Mouse (Mus musculus): Measurements from ENCODE around the gene N4bp2. TPM values are rescaled to one million over a fixed set of nuclear protein-coding genes. Genes with fewer than 3 reads are reported as not detected.
"Not testable (repeated sequence)": the region's sequence is repeated elsewhere in the genome, so short reads cannot be mapped to it uniquely, and the experiment has no call there.

The N4bp2 gene
- polyA plus RNA-seq, 1 experiment from 2014 or later = 10.5 TPM

- Histone ChIP-seq H3K4me1 (ENCODE audit: control insufficient read depth, insufficient read depth, low read length) (peaks cover 9% of the 10 kb centered on the region), H3K9me3 (replicated peaks; ENCODE audit: control insufficient read depth, low read length) (no peaks in the 10 kb centered on the region), H3K27ac (ENCODE audit: low read length) (no peak overlapping the region), H3K36me3 (ENCODE audit: control insufficient read depth, insufficient read depth) (no peaks in the 10 kb centered on the region), H3K4me2 (ENCODE audit: low read depth, low read length) (no peak overlapping the region), H3K27me3 (ENCODE audit: control insufficient read depth, insufficient read depth, low read length) (no peaks in the 10 kb centered on the region), H3K4me3 (ENCODE audit: low read length) (no peak overlapping the region), H3K9ac (ENCODE audit: low read length) (no peak overlapping the region)
- no peak for ATAC-seq (replicated peaks; ENCODE audit: extremely low read depth, insufficient read depth, low FRiP score)
These were observed 1.4 kb upstream of the N4bp2 start for GRCm38 (mm10) chr5:65761921-65762320.

GRCm38 (mm10) chr5:65762686-65763085 lies 635 bp upstream of the N4bp2 start:
- H3K4me3 ChIP-seq (ENCODE audit: low read length) = peak overlapping the region; percentile 95
- ATAC-seq (replicated peaks; ENCODE audit: extremely low read depth, insufficient read depth, low FRiP score) = no peak
- H3K27ac ChIP-seq (ENCODE audit: low read length) = peak overlapping the region; percentile 100
- no peaks in the 10 kb centered on the region for H3K27me3 ChIP-seq (ENCODE audit: control insufficient read depth, insufficient read depth, low read length)
- H3K9me3 ChIP-seq (replicated peaks; ENCODE audit: control insufficient read depth, low read length) = no peaks in the 10 kb centered on the region
- H3K4me1 ChIP-seq (ENCODE audit: control insufficient read depth, insufficient read depth, low read length) = peaks cover 9% of the 10 kb centered on the region
- no peaks in the 10 kb centered on the region for H3K36me3 ChIP-seq (ENCODE audit: control insufficient read depth, insufficient read depth)
- under 1% methylated on average over 3 of the region's 3 CpGs for WGBS
- H3K9ac ChIP-seq (ENCODE audit: low read length) = peak overlapping the region; percentile 100
- H3K4me2 ChIP-seq (ENCODE audit: low read depth, low read length) = peak overlapping the region; percentile 83

- Histone ChIP-seq H3K36me3 (ENCODE audit: control insufficient read depth, insufficient read depth) (no peaks in the 10 kb centered on the region), H3K4me3 (ENCODE audit: low read length) (peak overlapping the region; percentile 95), H3K4me2 (ENCODE audit: low read depth, low read length) (peak overlapping the region; percentile 83), H3K27me3 (ENCODE audit: control insufficient read depth, insufficient read depth, low read length) (no peaks in the 10 kb centered on the region), H3K9me3 (replicated peaks; ENCODE audit: control insufficient read depth, low read length) (no peaks in the 10 kb centered on the region), H3K4me1 (ENCODE audit: control insufficient read depth, insufficient read depth, low read length) (peaks cover 9% of the 10 kb centered on the region), H3K9ac (ENCODE audit: low read length) (peak overlapping the region; percentile 100), H3K27ac (ENCODE audit: low read length) (peak overlapping the region; percentile 100)
- under 1% methylated on average over 86 of the region's 121 CpGs for WGBS
- ATAC-seq (replicated peaks; ENCODE audit: extremely low read depth, insufficient read depth, low FRiP score) = peak; percentile 83
These were observed 830 bp downstream of the N4bp2 start for GRCm38 (mm10) chr5:65763916-65764785.

GRCm38 (mm10) chr5:65764786-65765634 lies 1.7 kb downstream of the N4bp2 start:
- Histone ChIP-seq H3K27me3 (ENCODE audit: control insufficient read depth, insufficient read depth, low read length) (no peaks in the 10 kb centered on the region), H3K9me3 (replicated peaks; ENCODE audit: control insufficient read depth, low read length) (no peaks in the 10 kb centered on the region), H3K4me1 (ENCODE audit: control insufficient read depth, insufficient read depth, low read length) (peaks cover 9% of the 10 kb centered on the region), H3K36me3 (ENCODE audit: control insufficient read depth, insufficient read depth) (no peaks in the 10 kb centered on the region), H3K9ac (ENCODE audit: low read length) (peak overlapping the region; percentile 100), H3K4me3 (ENCODE audit: low read length) (peak overlapping the region; percentile 95), H3K27ac (ENCODE audit: low read length) (peak overlapping the region; percentile 100), H3K4me2 (ENCODE audit: low read depth, low read length) (peak overlapping the region; percentile 83)
- whole genome bisulfite sequencing = 4% methylated on average over 36 of the region's 36 CpGs
- ATAC-seq (replicated peaks; ENCODE audit: extremely low read depth, insufficient read depth, low FRiP score) = peak; percentile 83

- Histone ChIP-seq H3K4me3 (ENCODE audit: low read length) (peak overlapping the region; percentile 95), H3K27me3 (ENCODE audit: control insufficient read depth, insufficient read depth, low read length) (no peaks in the 10 kb centered on the region), H3K27ac (ENCODE audit: low read length) (peak overlapping the region; percentile 100), H3K9me3 (replicated peaks; ENCODE audit: control insufficient read depth, low read length) (no peaks in the 10 kb centered on the region), H3K4me1 (ENCODE audit: control insufficient read depth, insufficient read depth, low read length) (peaks cover 9% of the 10 kb centered on the region), H3K4me2 (ENCODE audit: low read depth, low read length) (peak overlapping the region; percentile 83), H3K36me3 (ENCODE audit: control insufficient read depth, insufficient read depth) (no peaks in the 10 kb centered on the region), H3K9ac (ENCODE audit: low read length) (peak overlapping the region; percentile 100)
- ATAC-seq (replicated peaks; ENCODE audit: extremely low read depth, insufficient read depth, low FRiP score) = no peak
- 46% methylated on average over 5 of the region's 5 CpGs for WGBS
These were observed 2.3 kb downstream of the N4bp2 start for GRCm38 (mm10) chr5:65765635-65765911.

- peaks cover 5% of the 10 kb centered on the region; the same call in 1 of the 2 replicates for H3K4me1 ChIP-seq (ENCODE audit: control insufficient read depth, insufficient read depth, low read length)
- no peak overlapping the region for H3K4me2 ChIP-seq (ENCODE audit: low read depth, low read length)
- whole genome bisulfite sequencing = 44% methylated on average over 5 of the region's 5 CpGs
- H3K27ac ChIP-seq (ENCODE audit: low read length) = peak overlapping the region; percentile 5; the same call in 1 of the 2 replicates
- H3K4me3 ChIP-seq (ENCODE audit: low read length) = no peak overlapping the region
- no peak overlapping the region for H3K9ac ChIP-seq (ENCODE audit: low read length)
- no peaks in the 10 kb centered on the region for H3K36me3 ChIP-seq (ENCODE audit: control insufficient read depth, insufficient read depth)
- H3K27me3 ChIP-seq (ENCODE audit: control insufficient read depth, insufficient read depth, low read length) = no peaks in the 10 kb centered on the region
- no peaks in the 10 kb centered on the region for H3K9me3 ChIP-seq (replicated peaks; ENCODE audit: control insufficient read depth, low read length)
- ATAC-seq (replicated peaks; ENCODE audit: extremely low read depth, insufficient read depth, low FRiP score) = no peak
These were observed 4.7 kb downstream of the N4bp2 start for GRCm38 (mm10) chr5:65768007-65768406.

GRCm38 (mm10) chr5:65770065-65770464 lies 6.7 kb downstream of the N4bp2 start:
- Histone ChIP-seq H3K4me2 (ENCODE audit: low read depth, low read length) (no peak overlapping the region), H3K36me3 (ENCODE audit: control insufficient read depth, insufficient read depth) (peaks cover 3% of the 10 kb centered on the region; the same call in 1 of the 2 replicates), H3K4me1 (ENCODE audit: control insufficient read depth, insufficient read depth, low read length) (peaks cover 5% of the 10 kb centered on the region; the same call in 1 of the 2 replicates), H3K27ac (ENCODE audit: low read length) (no peak overlapping the region), H3K4me3 (ENCODE audit: low read length) (no peak overlapping the region), H3K9me3 (replicated peaks; ENCODE audit: control insufficient read depth, low read length) (no peaks in the 10 kb centered on the region), H3K27me3 (ENCODE audit: control insufficient read depth, insufficient read depth, low read length) (no peaks in the 10 kb centered on the region), H3K9ac (ENCODE audit: low read length) (no peak overlapping the region)
- no peak for ATAC-seq (replicated peaks; ENCODE audit: extremely low read depth, insufficient read depth, low FRiP score)
- 91% methylated on average over 7 of the region's 7 CpGs for WGBS

GRCm38 (mm10) chr5:65770493-65770892 lies 7.2 kb downstream of the N4bp2 start:
- H3K4me3 ChIP-seq (ENCODE audit: low read length) = no peak overlapping the region
- 85% methylated on average over 4 of the region's 4 CpGs for WGBS
- peaks cover 2% of the 10 kb centered on the region; the same call in 1 of the 2 replicates for H3K4me1 ChIP-seq (ENCODE audit: control insufficient read depth, insufficient read depth, low read length)
- ATAC-seq (replicated peaks; ENCODE audit: extremely low read depth, insufficient read depth, low FRiP score) = no peak
- no peaks in the 10 kb centered on the region for H3K27me3 ChIP-seq (ENCODE audit: control insufficient read depth, insufficient read depth, low read length)
- H3K27ac ChIP-seq (ENCODE audit: low read length) = no peak overlapping the region
- H3K36me3 ChIP-seq (ENCODE audit: control insufficient read depth, insufficient read depth) = peaks cover 6% of the 10 kb centered on the region; the same call in 1 of the 2 replicates
- no peaks in the 10 kb centered on the region for H3K9me3 ChIP-seq (replicated peaks; ENCODE audit: control insufficient read depth, low read length)
- no peak overlapping the region for H3K4me2 ChIP-seq (ENCODE audit: low read depth, low read length)
- no peak overlapping the region for H3K9ac ChIP-seq (ENCODE audit: low read length)

GRCm38 (mm10) chr5:65773957-65774356 lies 10.6 kb downstream of the N4bp2 start:
- 94% methylated on average over 3 of the region's 3 CpGs for whole genome bisulfite sequencing

More at GRCm38 (mm10) chr5:65773957-65774356, 10.6 kb downstream of the N4bp2 start:
- not testable (repeated sequence) for H3K4me2 ChIP-seq (ENCODE audit: low read depth, low read length); H3K4me3 ChIP-seq (ENCODE audit: low read length); ATAC-seq (replicated peaks; ENCODE audit: extremely low read depth, insufficient read depth, low FRiP score); H3K9ac ChIP-seq (ENCODE audit: low read length); H3K9me3 ChIP-seq (replicated peaks; ENCODE audit: control insufficient read depth, low read length); H3K27me3 ChIP-seq (ENCODE audit: control insufficient read depth, insufficient read depth, low read length); H3K4me1 ChIP-seq (ENCODE audit: control insufficient read depth, insufficient read depth, low read length); H3K27ac ChIP-seq (ENCODE audit: low read length)
- peaks cover 18% of the 10 kb centered on the region; the same call in 1 of the 2 replicates for H3K36me3 ChIP-seq (ENCODE audit: control insufficient read depth, insufficient read depth)
